Mouse (Mus musculus) E14TG2a.4 (cell line): Measurements from ENCODE around the gene Efna4.

Experiments used
- CTCF ChIP-seq: conservative IDR thresholded peaks from 2 replicates; pipeline ENCODE4 v1.5.1; 2014; ENCODE audit warnings: low read length
- NANOG ChIP-seq: IDR thresholded peaks from 2 replicates; pipeline ENCODE4 v1.6.1; 2014; ENCODE audit warnings: borderline replicate concordance, low read length, mixed read lengths
- POU5F1 ChIP-seq: IDR thresholded peaks from 2 replicates; pipeline ENCODE4 v1.6.1; 2014; ENCODE audit warnings: low read length, borderline replicate concordance

- TF ChIP-seq CTCF (no peak), POU5F1 (no peak), NANOG (no peak)
Measured at GRCm38 (mm10) chr3:89315930-89316831, 21.6 kb downstream of the Efna4 start.
